Mouse (Mus musculus): ENCODE measurements around the gene Olfr1404.

GRCm38 (mm10) chr1:173216481-173216880 lies 4.3 kb downstream of the Olfr1404 start:
- no peak for TF ChIP-seq POLR2A (IDR thresholded peaks at IDR 0.05; ENCODE audit: insufficient read depth, low read depth, low read length)
- no peak for TF ChIP-seq CTCF (IDR thresholded peaks at IDR 0.05; ENCODE audit: insufficient read depth, low read depth, low read length)
